In the genomic region with DNA sequence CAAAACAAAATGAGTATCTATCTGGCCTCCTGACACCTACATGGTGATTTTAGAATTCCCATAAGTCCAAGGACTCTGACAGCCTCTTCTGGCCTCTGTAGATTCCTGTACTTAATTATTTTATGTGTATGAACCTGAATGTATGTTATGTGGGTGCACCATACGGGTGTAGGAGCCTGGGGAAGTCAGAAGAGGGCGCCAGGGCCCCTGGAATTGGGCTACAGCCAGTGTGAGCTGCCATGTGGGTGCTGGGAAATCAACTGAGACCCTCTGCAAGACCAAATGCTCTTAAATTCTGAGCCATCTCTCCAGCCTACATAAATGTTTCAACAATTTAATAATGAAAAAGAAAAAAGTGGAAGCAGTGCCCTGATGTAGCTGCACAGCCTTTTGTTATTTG, we compare ENCODE assay signal across 19 mouse cellular contexts. TPM values are rescaled to one million over a fixed set of nuclear protein-coding genes. Genes with fewer than 3 reads are reported as not detected.
DNase-seq lines count a peak whose midpoint lies in the region; ATAC-seq and TF ChIP-seq lines count a peak whose summit lies in the region.
"Had no signal": no experiment of that assay in that cellular context is flagged by ENCODE, and none has a peak within 500 bp of the region (broad histone marks: within the 10 kb centered on the region; RNA-seq: fewer than 3 reads in every experiment).

No protein-coding gene starts in this region.

- no peak overlapping the region for H3K4me2 ChIP-seq in liver, embryonic 14.5 days (ENCODE audit: low read depth)
- H3K4me2 ChIP-seq: hindbrain, embryonic 13.5 days; liver, embryonic 13.5 days had no signal

- no peaks in the 10 kb centered on the region for H3K9me3 ChIP-seq in liver, embryonic 14.5 days (ENCODE audit: control insufficient read depth, low read length)
- H3K9me3 ChIP-seq: liver, embryonic 13.5 days had no signal

- no peak overlapping the region for H3K27ac ChIP-seq in layer of hippocampus, adult 2 months
- no peak overlapping the region for H3K27ac ChIP-seq in liver, embryonic 14.5 days
- H3K27ac ChIP-seq: hindbrain, embryonic 13.5 days; liver, embryonic 13.5 days had no signal

- no peak overlapping the region for H3K4me3 ChIP-seq in layer of hippocampus, adult 2 months
- no peak overlapping the region for H3K4me3 ChIP-seq in liver, embryonic 14.5 days (ENCODE audit: insufficient read depth in 1 of 2, low read depth in 2 of 2, low read length in 2 of 2)
- H3K4me3 ChIP-seq: erythroblast, embryonic 14.5 days; hindbrain, embryonic 13.5 days; liver, embryonic 13.5 days had no signal

- no peaks in the 10 kb centered on the region for H3K27me3 ChIP-seq in liver, embryonic 14.5 days (ENCODE audit: control insufficient read depth, insufficient read depth, low read length)
- H3K27me3 ChIP-seq: hindbrain, embryonic 13.5 days; liver, embryonic 13.5 days had no signal

- H3K4me1 ChIP-seq in liver, embryonic 14.5 days (replicated peaks; ENCODE audit: control insufficient read depth in 2 of 2, insufficient read depth in 2 of 2, low read length in 1 of 2): peaks cover 0 to 7% of the 10 kb centered on the region in 2 experiments; a peak in 3 of 4 replicates
- H3K4me1 ChIP-seq: hindbrain, embryonic 13.5 days had no signal

- no peaks in the 10 kb centered on the region for H3K36me3 ChIP-seq in liver, embryonic 14.5 days (replicated peaks; ENCODE audit: control insufficient read depth, insufficient read depth, low read depth)
- H3K36me3 ChIP-seq: G1E; hindbrain, embryonic 13.5 days; liver, embryonic 13.5 days had no signal

- no peak for TF ChIP-seq EP300 in liver, embryonic 14.5 days (IDR thresholded peaks at IDR 0.05; ENCODE audit: low read depth)

- WGBS in liver, embryonic 14.5 days (ENCODE audit: insufficient replicate concordance): 30% methylated on average over 2 of the region's 2 CpGs

- DNase-seq in gastrocnemius, postnatal 4 days (ENCODE audit: low spot score in 2 of 2): peak; percentile 5 to 6
- DNase-seq in gastrocnemius, postnatal 25 days: no peak
- DNase-seq in layer of hippocampus, adult 2 months (ENCODE audit: low spot score in 2 of 2): no peak
- DNase-seq in layer of hippocampus, adult 9-11 months: no peak
- DNase-seq in MN1 (ENCODE audit: low spot score): peak; percentile 5
- DNase-seq in liver, embryonic 14.5 days (ENCODE audit: low read depth in 3 of 3, low spot score in 3 of 3): no peak
- DNase-seq in thymus, postnatal 14 days: no peak
- DNase-seq: adrenal gland, postnatal 36 days; B cell, adult 2 months; cerebellum, adult 9-10 months; forebrain, postnatal 0 days; kidney, adult 9 months; liver, embryonic 13.5 days; retina, postnatal 1 day had no signal

- no peak overlapping the region for H3K9ac ChIP-seq in liver, embryonic 14.5 days (replicated peaks)
- H3K9ac ChIP-seq: forebrain, postnatal 0 days; hindbrain, embryonic 13.5 days; liver, embryonic 13.5 days had no signal

- no peak for ATAC-seq in liver, embryonic 14.5 days (ENCODE audit: insufficient read depth)
- ATAC-seq: activated CD4-positive, CD25-positive, alpha-beta regulatory T cell, adult 4 months; forebrain, postnatal 0 days had no signal

- TF ChIP-seq CTCF in layer of hippocampus, adult 2 months (conservative IDR thresholded peaks at IDR 0.05): 0 out of 2 replicates have a peak, but pooled peaks have one; percentile 5
- TF ChIP-seq CTCF in liver, embryonic 14.5 days (IDR thresholded peaks at IDR 0.05; ENCODE audit: low read depth): peak; percentile 55

RNA-seq across cellular contexts. Expression of a gene that starts 10.9 kb away (rescaled TPM):
- total RNA-seq in gastrocnemius, postnatal 4 days (2021): 100 to 1,000 TPM; 861 to 883 TPM
- total RNA-seq in gastrocnemius, postnatal 25 days (2021): 100 to 1,000 TPM; 236 to 249 TPM
- total RNA-seq in layer of hippocampus, adult 2 months (2021): 1,000 to 10,000 TPM; 1,285 to 1,295 TPM
- 256 and 265 TPM in 2 replicates for polyA plus RNA-seq in liver, embryonic 14.5 days (2012; rRNA removed)
- 451 and 544 TPM in 2 replicates for polyA plus RNA-seq in liver, embryonic 14.5 days (2014; fragmentation: Nextera tagmentation; extraction: Ambion mirVana)

RNA-seq across cellular contexts. Expression of a gene that starts 23.9 kb away (rescaled TPM):
- under 1 TPM; 0.52 to 0.98 TPM for total RNA-seq in gastrocnemius, postnatal 4 days (2021)
- under 1 TPM; 0.29 to 0.31 TPM for total RNA-seq in gastrocnemius, postnatal 25 days (2021)
- 1 to 10 TPM in 1 of 2 experiments, under 1 TPM in 1; 0.69 to 1.1 TPM for total RNA-seq in layer of hippocampus, adult 2 months (2021)
- polyA plus RNA-seq in liver, embryonic 14.5 days (2012; rRNA removed): not detected in 2 replicates
- not detected in 2 replicates for polyA plus RNA-seq in liver, embryonic 14.5 days (2014; fragmentation: Nextera tagmentation; extraction: Ambion mirVana)
- total RNA-seq: layer of hippocampus, postnatal 10 days had no signal
- polyA plus RNA-seq: erythroblast, embryonic 14.5 days; G1E; liver, embryonic 13.5 days had no signal

RNA-seq across cellular contexts. Expression of a gene that starts 41.1 kb away (rescaled TPM):
- 10 to 100 TPM; 16.7 to 16.9 TPM for total RNA-seq in gastrocnemius, postnatal 4 days (2021)
- 10 to 100 TPM; 14.0 to 16.5 TPM for total RNA-seq in gastrocnemius, postnatal 25 days (2021)
- total RNA-seq in layer of hippocampus, adult 2 months (2021): 10 to 100 TPM; 17.7 to 19.5 TPM
- 5.3 and 6.3 TPM in 2 replicates for polyA plus RNA-seq in liver, embryonic 14.5 days (2012; rRNA removed)
- 4.5 and 5.4 TPM in 2 replicates for polyA plus RNA-seq in liver, embryonic 14.5 days (2014; fragmentation: Nextera tagmentation; extraction: Ambion mirVana)

Comparison
In these comparisons a context has a peak if more than half of its experiments do, and no peak if none do; other contexts are left out.
1. DNase-seq: peak in gastrocnemius, postnatal 4 days (2 of 2) and MN1 (single experiment); none in gastrocnemius, postnatal 25 days (single experiment), layer of hippocampus, adult 2 months (0 of 2), layer of hippocampus, adult 9-11 months (single experiment), liver, embryonic 14.5 days (0 of 3) and thymus, postnatal 14 days (single experiment).